In genomic region chr11:94996101-94996500, GRCm38 (mm10) we compare ENCODE assay signal across 8 mouse cellular contexts. TPM values are rescaled to one million over a fixed set of nuclear protein-coding genes. Genes with fewer than 3 reads are reported as not detected.
DNase-seq lines count a peak whose midpoint lies in the region; ATAC-seq and TF ChIP-seq lines count a peak whose summit lies in the region.

No protein-coding gene starts in this region.

- no peak for TF ChIP-seq POLR2A in lung, adult 2 months (IDR thresholded peaks at IDR 0.05; ENCODE audit: borderline replicate concordance, extremely low read depth, low read depth, low read length)
- no peak for TF ChIP-seq POLR2A in olfactory bulb, adult 2 months (IDR thresholded peaks at IDR 0.05; ENCODE audit: insufficient read depth, low read depth, low read length)

- H3K27me3 ChIP-seq in lung, embryonic 14.5 days (ENCODE audit: insufficient read depth, low read length), result no peaks in the 10 kb centered on the region
- no peaks in the 10 kb centered on the region for H3K27me3 ChIP-seq in limb, embryonic 13.5 days

- H3K4me2 ChIP-seq in lung, embryonic 14.5 days, result peak overlapping the region; percentile 99
- no peak overlapping the region; the same call in 1 of the 2 replicates for H3K4me2 ChIP-seq in limb, embryonic 13.5 days (replicated peaks)

- H3K4me1 ChIP-seq in lung, embryonic 14.5 days (ENCODE audit: insufficient read depth), result peaks cover 18% of the 10 kb centered on the region
- peaks cover 23% of the 10 kb centered on the region for H3K4me1 ChIP-seq in lung, adult 2 months (ENCODE audit: control insufficient read depth, insufficient read depth, low read length)
- peaks cover 52% of the 10 kb centered on the region for H3K4me1 ChIP-seq in limb, embryonic 13.5 days
- H3K4me1 ChIP-seq in olfactory bulb, adult 2 months (ENCODE audit: control insufficient read depth, insufficient read depth, low read length), result peaks cover 64% of the 10 kb centered on the region

- peak; percentile 62 for DNase-seq in cerebellum, adult 11-12 months
- no peak for DNase-seq in cerebellum, adult 8-10 months
- no peak for DNase-seq in lung, embryonic 14.5 days
- no peak for DNase-seq in lung, adult 2 months
- DNase-seq in right cerebral cortex, postnatal 4 days, result no peak

- H3K27ac ChIP-seq in lung, embryonic 14.5 days (ENCODE audit: low read depth), result no peak overlapping the region
- no peak overlapping the region for H3K27ac ChIP-seq in limb, embryonic 13.5 days
- no peak overlapping the region for H3K27ac ChIP-seq in olfactory bulb, adult 2 months (ENCODE audit: insufficient read depth, low read depth, low read length)

- 76% methylated on average over 8 of the region's 8 CpGs for WGBS in lung, embryonic 14.5 days
- 73% methylated on average over 8 of the region's 8 CpGs for WGBS in lung, adult 2 months
- WGBS in limb, embryonic 13.5 days, result 82% methylated on average over 8 of the region's 8 CpGs
- 72% methylated on average over 8 of the region's 8 CpGs for WGBS in olfactory bulb, adult 2 months

- H3K36me3 ChIP-seq in lung, embryonic 14.5 days (ENCODE audit: insufficient read depth), result peaks cover 62% of the 10 kb centered on the region
- peaks cover 63% of the 10 kb centered on the region for H3K36me3 ChIP-seq in limb, embryonic 13.5 days

- H3K4me3 ChIP-seq in lung, embryonic 14.5 days (ENCODE audit: low read depth, low read length), result no peak overlapping the region
- H3K4me3 ChIP-seq in lung, adult 2 months (replicated peaks; ENCODE audit: extremely low read depth, low read depth, low read length), result no peak overlapping the region
- no peak overlapping the region for H3K4me3 ChIP-seq in limb, embryonic 13.5 days
- H3K4me3 ChIP-seq in olfactory bulb, adult 2 months (ENCODE audit: insufficient read depth, low read depth, low read length), result peak overlapping the region; percentile 19; the same call in 1 of the 2 replicates

- ATAC-seq in lung, embryonic 14.5 days (ENCODE audit: insufficient read depth), result no peak
- ATAC-seq in limb, embryonic 13.5 days (ENCODE audit: low FRiP score, low read depth), result no peak
- ATAC-seq in activated CD4-positive, CD25-positive, alpha-beta regulatory T cell, adult 4 months, result no peak

- H3K9ac ChIP-seq in lung, embryonic 14.5 days, result 0 out of 2 replicates have a peak overlapping the region, but pooled peaks have one; percentile 18
- H3K9ac ChIP-seq in limb, embryonic 13.5 days, result peak overlapping the region; percentile 35; the same call in 1 of the 2 replicates

- no peak for TF ChIP-seq CTCF in lung, embryonic 14.5 days (IDR thresholded peaks at IDR 0.05; ENCODE audit: low read depth)
- no peak for TF ChIP-seq CTCF in lung, adult 2 months (IDR thresholded peaks at IDR 0.05; ENCODE audit: insufficient read depth, low read length)
- no peak for TF ChIP-seq CTCF in olfactory bulb, adult 2 months (IDR thresholded peaks at IDR 0.05; ENCODE audit: insufficient read depth, low read depth, low read length)

- no peaks in the 10 kb centered on the region for H3K9me3 ChIP-seq in lung, embryonic 14.5 days (ENCODE audit: low read depth, low read length)
- no peaks in the 10 kb centered on the region for H3K9me3 ChIP-seq in limb, embryonic 13.5 days

RNA-seq across cellular contexts. Expression of gene Ppp1r9b, which starts 5.3 kb away (rescaled TPM):
- 13.0 and 14.3 TPM in 2 replicates for polyA plus RNA-seq in lung, embryonic 14.5 days (2014; fragmentation: Nextera tagmentation; extraction: Ambion mirVana)
- 58.7 and 67.7 TPM in 2 replicates for polyA plus RNA-seq in lung, adult 2 months (2012; rRNA removed)
- 11.4 and 11.8 TPM in 2 replicates for polyA plus RNA-seq in limb, embryonic 13.5 days (2015; fragmentation: Nextera tagmentation; extraction: Ambion mirVana)
- polyA plus RNA-seq in olfactory bulb, adult 2 months (2012; ENCODE audit: insufficient read depth, insufficient read length, low replicate concordance, missing spikeins), result 129 TPM in 1 of 2 replicates, not detected in the other
- 10 to 100 TPM; 23.1 to 24.0 TPM for polyA plus RNA-seq in activated CD4-positive, CD25-positive, alpha-beta regulatory T cell, adult 4 months (2017; shearing (Covaris generic))

RNA-seq across cellular contexts. Expression of gene Samd14, which starts 13.6 kb away (rescaled TPM):
- polyA plus RNA-seq in lung, embryonic 14.5 days (2014; fragmentation: Nextera tagmentation; extraction: Ambion mirVana), result 22.7 and 24.5 TPM in 2 replicates
- polyA plus RNA-seq in lung, adult 2 months (2012; rRNA removed), result 5.9 and 7.0 TPM in 2 replicates
- polyA plus RNA-seq in limb, embryonic 13.5 days (2015; fragmentation: Nextera tagmentation; extraction: Ambion mirVana), result 37.2 and 37.7 TPM in 2 replicates
- not detected in 2 replicates for polyA plus RNA-seq in olfactory bulb, adult 2 months (2012; ENCODE audit: insufficient read depth, insufficient read length, low replicate concordance, missing spikeins)
- under 1 TPM in 1 of 2 experiments, not detected in 1; 0.32 TPM for polyA plus RNA-seq in activated CD4-positive, CD25-positive, alpha-beta regulatory T cell, adult 4 months (2017; shearing (Covaris generic))

RNA-seq across cellular contexts. Expression of gene Sgca, which starts 20.0 kb away (rescaled TPM):
- 0.35 TPM in 1 of 2 replicates, not detected in the other for polyA plus RNA-seq in lung, embryonic 14.5 days (2014; fragmentation: Nextera tagmentation; extraction: Ambion mirVana)
- 19.9 and 54.4 TPM in 2 replicates for polyA plus RNA-seq in lung, adult 2 months (2012; rRNA removed)
- 6.1 and 7.1 TPM in 2 replicates for polyA plus RNA-seq in limb, embryonic 13.5 days (2015; fragmentation: Nextera tagmentation; extraction: Ambion mirVana)
- not detected in 2 replicates for polyA plus RNA-seq in olfactory bulb, adult 2 months (2012; ENCODE audit: insufficient read depth, insufficient read length, low replicate concordance, missing spikeins)
- polyA plus RNA-seq in activated CD4-positive, CD25-positive, alpha-beta regulatory T cell, adult 4 months (2017; shearing (Covaris generic)), result under 1 TPM in 1 of 2 experiments, not detected in 1; 0.46 TPM

RNA-seq across cellular contexts. Expression of gene Hils1, which starts 28.7 kb away (rescaled TPM):
- polyA plus RNA-seq in lung, embryonic 14.5 days (2014; fragmentation: Nextera tagmentation; extraction: Ambion mirVana), result not detected in 2 replicates
- not detected in 2 replicates for polyA plus RNA-seq in lung, adult 2 months (2012; rRNA removed)
- polyA plus RNA-seq in limb, embryonic 13.5 days (2015; fragmentation: Nextera tagmentation; extraction: Ambion mirVana), result not detected in 2 replicates
- polyA plus RNA-seq in olfactory bulb, adult 2 months (2012; ENCODE audit: insufficient read depth, insufficient read length, low replicate concordance, missing spikeins), result not detected in 2 replicates
- not detected for polyA plus RNA-seq in activated CD4-positive, CD25-positive, alpha-beta regulatory T cell, adult 4 months (2017; shearing (Covaris generic))

RNA-seq across cellular contexts. Expression of gene Pdk2, which starts 45.1 kb away (rescaled TPM):
- polyA plus RNA-seq in lung, embryonic 14.5 days (2014; fragmentation: Nextera tagmentation; extraction: Ambion mirVana), result 24.5 and 27.4 TPM in 2 replicates
- 53.0 and 67.3 TPM in 2 replicates for polyA plus RNA-seq in lung, adult 2 months (2012; rRNA removed)
- polyA plus RNA-seq in limb, embryonic 13.5 days (2015; fragmentation: Nextera tagmentation; extraction: Ambion mirVana), result 33.7 and 34.9 TPM in 2 replicates
- not detected in 2 replicates for polyA plus RNA-seq in olfactory bulb, adult 2 months (2012; ENCODE audit: insufficient read depth, insufficient read length, low replicate concordance, missing spikeins)
- 1 to 10 TPM; 2.9 to 5.6 TPM for polyA plus RNA-seq in activated CD4-positive, CD25-positive, alpha-beta regulatory T cell, adult 4 months (2017; shearing (Covaris generic))
